Comparison of ENCODE assay signal across 10 mouse cellular contexts in genomic region chr9:57968166-57968771, GRCm38 (mm10). TPM values are rescaled to one million over a fixed set of nuclear protein-coding genes. Genes with fewer than 3 reads are reported as not detected.
DNase-seq lines count a peak whose midpoint lies in the region; ATAC-seq and TF ChIP-seq lines count a peak whose summit lies in the region.
"Had no signal": no experiment of that assay in that cellular context is flagged by ENCODE, and none has a peak within 500 bp of the region (broad histone marks: within the 10 kb centered on the region; RNA-seq: fewer than 3 reads in every experiment).

No protein-coding gene starts in this region.

- H3K27ac ChIP-seq in gastrocnemius, adult 2 months: peak overlapping the region; percentile 84
- 0 out of 2 replicates have a peak overlapping the region, but pooled peaks have one; percentile 9 for H3K27ac ChIP-seq in midbrain, embryonic 10.5 days (replicated peaks)
- no peak overlapping the region for H3K27ac ChIP-seq in midbrain, embryonic 13.5 days
- peak overlapping the region; percentile 62 for H3K27ac ChIP-seq in intestine, embryonic 15.5 days
- no peak overlapping the region for H3K27ac ChIP-seq in forebrain, embryonic 14.5 days (ENCODE audit: low read depth, low read length)

- no peak overlapping the region for H3K4me2 ChIP-seq in midbrain, embryonic 13.5 days (replicated peaks)
- H3K4me2 ChIP-seq in intestine, embryonic 15.5 days (replicated peaks): 0 out of 2 replicates have a peak overlapping the region, but pooled peaks have one; percentile 12
- no peak overlapping the region for H3K4me2 ChIP-seq in forebrain, embryonic 14.5 days (ENCODE audit: low read length)

- no peaks in the 10 kb centered on the region for H3K9me3 ChIP-seq in midbrain, embryonic 10.5 days (replicated peaks)
- no peaks in the 10 kb centered on the region for H3K9me3 ChIP-seq in midbrain, embryonic 13.5 days
- no peaks in the 10 kb centered on the region for H3K9me3 ChIP-seq in intestine, embryonic 15.5 days
- no peaks in the 10 kb centered on the region for H3K9me3 ChIP-seq in forebrain, embryonic 14.5 days (replicated peaks; ENCODE audit: control insufficient read depth, low read length)

- TF ChIP-seq CTCF in gastrocnemius, adult 2 months (IDR thresholded peaks at IDR 0.05): no peak

- H3K4me1 ChIP-seq in midbrain, embryonic 10.5 days: peaks cover 34% of the 10 kb centered on the region
- H3K4me1 ChIP-seq in midbrain, embryonic 13.5 days (replicated peaks): no peaks in the 10 kb centered on the region; the same call in 1 of the 2 replicates
- H3K4me1 ChIP-seq in intestine, embryonic 15.5 days (replicated peaks): peaks cover 33% of the 10 kb centered on the region
- no peaks in the 10 kb centered on the region for H3K4me1 ChIP-seq in forebrain, embryonic 14.5 days (ENCODE audit: control insufficient read depth, insufficient read depth, low read length)

- WGBS in midbrain, embryonic 10.5 days: 91% methylated on average over 9 of the region's 9 CpGs
- 86% methylated on average over 9 of the region's 9 CpGs for WGBS in midbrain, embryonic 13.5 days
- 89% methylated on average over 9 of the region's 9 CpGs for WGBS in intestine, embryonic 15.5 days
- WGBS in forebrain, embryonic 14.5 days: 85% methylated on average over 9 of the region's 9 CpGs

- H3K9ac ChIP-seq in midbrain, embryonic 13.5 days (replicated peaks): no peak overlapping the region
- H3K9ac ChIP-seq in intestine, embryonic 15.5 days: no peak overlapping the region
- H3K9ac ChIP-seq in forebrain, embryonic 14.5 days (ENCODE audit: low read length): no peak overlapping the region

- no peaks in the 10 kb centered on the region for H3K27me3 ChIP-seq in midbrain, embryonic 10.5 days (ENCODE audit: low read depth, poor library complexity, severe bottlenecking)
- no peaks in the 10 kb centered on the region for H3K27me3 ChIP-seq in midbrain, embryonic 13.5 days
- H3K27me3 ChIP-seq in intestine, embryonic 15.5 days (replicated peaks): no peaks in the 10 kb centered on the region
- H3K27me3 ChIP-seq in forebrain, embryonic 14.5 days (replicated peaks; ENCODE audit: control insufficient read depth, insufficient read depth, low read length): no peaks in the 10 kb centered on the region

- no peak for DNase-seq in gastrocnemius, adult 2 months
- DNase-seq in gastrocnemius, postnatal 36 days: no peak
- DNase-seq in midbrain, embryonic 10.5 days (ENCODE audit: low spot score): no peak
- peak; percentile 66 to 67 for DNase-seq in thymus, postnatal 10 days (ENCODE audit: low spot score in 2 of 2)
- no peak for DNase-seq in forebrain, embryonic 14.5 days (ENCODE audit: low spot score)
- no peak for DNase-seq in cerebellum, postnatal 4 days (ENCODE audit: low spot score in 2 of 2)
- DNase-seq: lung, postnatal 10 days had no signal

- intact Hi-C loops in gastrocnemius, adult 2 months (cut with DNase I): no loop called here
- intact Hi-C loops in gastrocnemius, postnatal 36 days (cut with DNase I): no loop called here

- H3K4me3 ChIP-seq in gastrocnemius, adult 2 months: no peak overlapping the region
- H3K4me3 ChIP-seq in midbrain, embryonic 10.5 days: no peak overlapping the region
- no peak overlapping the region for H3K4me3 ChIP-seq in midbrain, embryonic 13.5 days (replicated peaks)
- no peak overlapping the region for H3K4me3 ChIP-seq in intestine, embryonic 15.5 days (replicated peaks)
- H3K4me3 ChIP-seq in forebrain, embryonic 14.5 days (ENCODE audit: low read depth, low read length): no peak overlapping the region

- no peaks in the 10 kb centered on the region for H3K36me3 ChIP-seq in midbrain, embryonic 10.5 days
- H3K36me3 ChIP-seq in midbrain, embryonic 13.5 days: no peaks in the 10 kb centered on the region
- H3K36me3 ChIP-seq in intestine, embryonic 15.5 days: no peaks in the 10 kb centered on the region
- no peaks in the 10 kb centered on the region for H3K36me3 ChIP-seq in forebrain, embryonic 14.5 days (ENCODE audit: control insufficient read depth, insufficient read depth, low read length)

- ATAC-seq in midbrain, embryonic 13.5 days: no peak
- no peak for ATAC-seq in intestine, embryonic 15.5 days
- ATAC-seq in forebrain, embryonic 14.5 days: no peak

RNA-seq across cellular contexts. Expression of gene Sema7a, which starts 28.4 kb away (rescaled TPM):
- 10 to 100 TPM in 1 of 2 experiments, 1 to 10 TPM in 1; 9.0 to 14.4 TPM for total RNA-seq in gastrocnemius, adult 2 months (2021)
- total RNA-seq in gastrocnemius, postnatal 36 days (2021): 10 to 100 TPM in 1 of 2 experiments, 1 to 10 TPM in 1; 7.9 to 12.5 TPM
- 0.26 and 0.27 TPM in 2 replicates for polyA plus RNA-seq in midbrain, embryonic 10.5 days (2016; fragmentation: Nextera tagmentation; extraction: Ambion mirVana)
- 1.9 and 2.7 TPM in 2 replicates for polyA plus RNA-seq in midbrain, embryonic 13.5 days (2015; fragmentation: Nextera tagmentation; extraction: Ambion mirVana)
- 0.58 and 0.89 TPM in 2 replicates for polyA plus RNA-seq in intestine, embryonic 15.5 days (2015; fragmentation: Nextera tagmentation; extraction: Ambion mirVana)
- 3.6 and 6.2 TPM in 2 replicates for polyA plus RNA-seq in forebrain, embryonic 14.5 days (2014; fragmentation: Nextera tagmentation; extraction: Ambion mirVana)

RNA-seq across cellular contexts. Expression of gene Cyp11a1, which starts 37.9 kb away (rescaled TPM):
- under 1 TPM in 1 of 2 experiments, not detected in 1; 0.10 TPM for total RNA-seq in gastrocnemius, adult 2 months (2021)
- total RNA-seq in gastrocnemius, postnatal 36 days (2021): not detected
- 0.07 and 0.09 TPM in 2 replicates for polyA plus RNA-seq in midbrain, embryonic 10.5 days (2016; fragmentation: Nextera tagmentation; extraction: Ambion mirVana)
- polyA plus RNA-seq in midbrain, embryonic 13.5 days (2015; fragmentation: Nextera tagmentation; extraction: Ambion mirVana): 0.30 and 0.38 TPM in 2 replicates
- polyA plus RNA-seq in intestine, embryonic 15.5 days (2015; fragmentation: Nextera tagmentation; extraction: Ambion mirVana): 9.3 and 22.1 TPM in 2 replicates
- polyA plus RNA-seq in forebrain, embryonic 14.5 days (2014; fragmentation: Nextera tagmentation; extraction: Ambion mirVana): 0.15 and 0.54 TPM in 2 replicates
- polyA plus RNA-seq: forebrain, embryonic 11.5 days had no signal

RNA-seq across cellular contexts. Expression of gene Ubl7, which starts 57.5 kb away (rescaled TPM):
- total RNA-seq in gastrocnemius, adult 2 months (2021): 10 to 100 TPM; 81.3 to 82.1 TPM
- 10 to 100 TPM; 65.2 to 80.4 TPM for total RNA-seq in gastrocnemius, postnatal 36 days (2021)
- 111 and 120 TPM in 2 replicates for polyA plus RNA-seq in midbrain, embryonic 10.5 days (2016; fragmentation: Nextera tagmentation; extraction: Ambion mirVana)
- 169 and 170 TPM in 2 replicates for polyA plus RNA-seq in midbrain, embryonic 13.5 days (2015; fragmentation: Nextera tagmentation; extraction: Ambion mirVana)
- polyA plus RNA-seq in intestine, embryonic 15.5 days (2015; fragmentation: Nextera tagmentation; extraction: Ambion mirVana): 89.0 and 91.1 TPM in 2 replicates
- 144 and 166 TPM in 2 replicates for polyA plus RNA-seq in forebrain, embryonic 14.5 days (2014; fragmentation: Nextera tagmentation; extraction: Ambion mirVana)

Comparison
In these comparisons a context has a peak if more than half of its experiments do, and no peak if none do; other contexts are left out.
1. H3K27ac ChIP-seq: peak in gastrocnemius, adult 2 months (single experiment), midbrain, embryonic 10.5 days (single experiment) and intestine, embryonic 15.5 days (single experiment); none in midbrain, embryonic 13.5 days (single experiment) and forebrain, embryonic 14.5 days (single experiment).
2. DNase-seq: peak in thymus, postnatal 10 days (2 of 2); none in gastrocnemius, adult 2 months (single experiment), gastrocnemius, postnatal 36 days (0 of 2), midbrain, embryonic 10.5 days (single experiment), forebrain, embryonic 14.5 days (single experiment) and cerebellum, postnatal 4 days (0 of 2).